Mouse (Mus musculus): ENCODE measurements around the gene Entpd6. TPM values are rescaled to one million over a fixed set of nuclear protein-coding genes. Genes with fewer than 3 reads are reported as not detected.

The Entpd6 gene
- total and polyA plus RNA-seq, 3 experiments: 30.6 to 45.5 (median 36.4) TPM

DNA sequence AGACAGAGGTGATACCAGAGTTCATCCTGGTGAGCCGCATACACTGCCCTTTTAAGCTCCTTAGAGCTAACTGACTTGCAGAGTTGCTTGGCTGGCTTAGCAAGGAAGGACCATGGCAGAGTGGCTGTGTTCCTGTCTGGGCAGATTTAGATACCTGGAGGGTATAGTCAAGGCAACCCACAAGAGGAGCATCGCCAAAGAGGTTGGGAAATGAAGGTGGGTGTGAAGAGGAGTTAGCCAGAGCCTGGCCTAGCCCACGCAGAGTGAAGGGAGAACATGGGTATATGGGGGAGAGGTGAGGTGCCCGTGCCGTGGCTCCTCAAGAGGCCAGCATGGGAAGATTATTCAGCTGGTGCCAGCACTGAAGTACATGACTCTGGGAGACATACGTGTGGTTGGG lies 64.0 kb downstream of the Entpd6 start:
- H3K9ac ChIP-seq (ENCODE audit: insufficient read depth, low read depth): no peak overlapping the region
- no peaks in the 10 kb centered on the region for H3K27me3 ChIP-seq (replicated peaks)
- TF ChIP-seq CHD1 (IDR thresholded peaks at IDR 0.05; ENCODE audit: low read depth, low read length) (no peak), PAX5 (IDR thresholded peaks at IDR 0.05; ENCODE audit: low read length) (no peak), TBP (conservative IDR thresholded peaks at IDR 0.05; ENCODE audit: low read depth, low read length) (no peak), IRF4 (IDR thresholded peaks at IDR 0.05; ENCODE audit: low read depth, low read length) (no peak), ETS1 (conservative IDR thresholded peaks at IDR 0.05; ENCODE audit: low read depth, low read length) (no peak), RCOR1 (conservative IDR thresholded peaks at IDR 0.05; ENCODE audit: low read depth, low read length) (no peak), JUND (conservative IDR thresholded peaks at IDR 0.05; ENCODE audit: low read depth, low read length) (no peak), POLR2A (IDR thresholded peaks at IDR 0.05; ENCODE audit: low read depth, low read length) (no peak), USF1 (IDR thresholded peaks at IDR 0.05; ENCODE audit: low read depth, low read length) (no peak), SMC3 (IDR thresholded peaks at IDR 0.05; ENCODE audit: low read depth, low read length) (no peak)
- no peak overlapping the region for H3K27ac ChIP-seq (ENCODE audit: insufficient read depth, low read depth)
- H3K9me3 ChIP-seq (replicated peaks; ENCODE audit: low read length): no peaks in the 10 kb centered on the region
- no peak overlapping the region for H3K4me2 ChIP-seq (ENCODE audit: insufficient read depth, low read depth, poor library complexity, severe bottlenecking)
- no peak overlapping the region for H3K4me3 ChIP-seq (replicated peaks in 1 of 3; ENCODE audit: low read depth in 2 of 3, low read length in 2 of 3, poor library complexity in 1 of 3)
- no peak for DNase-seq (ENCODE audit: extremely low read depth)
- dilution Hi-C loops (cut with MboI; ENCODE audit: extremely low pct_ligation_motif_present, extremely low pct_unique_long_range_greater_than_20kb, low sequenced_read_pairs) (no loop called here), in situ Hi-C loops (cut with MboI; ENCODE audit: low pct_ligation_motif_present, low pct_unique_long_range_greater_than_20kb, low sequenced_read_pairs) (no loop called here)
- no peaks in the 10 kb centered on the region for H3K4me1 ChIP-seq (ENCODE audit: control insufficient read depth in 1 of 2, insufficient read depth in 2 of 2)
- H3K36me3 ChIP-seq (replicated peaks in 1 of 2; ENCODE audit: control insufficient read depth in 1 of 2, insufficient read depth in 1 of 2, low read length in 1 of 2): peaks cover 80 to 98% of the 10 kb centered on the region in 2 experiments
- H3K79me2 ChIP-seq (replicated peaks; ENCODE audit: control insufficient read depth, extremely low read depth, insufficient read depth, poor library complexity, severe bottlenecking): no peaks in the 10 kb centered on the region

DNA sequence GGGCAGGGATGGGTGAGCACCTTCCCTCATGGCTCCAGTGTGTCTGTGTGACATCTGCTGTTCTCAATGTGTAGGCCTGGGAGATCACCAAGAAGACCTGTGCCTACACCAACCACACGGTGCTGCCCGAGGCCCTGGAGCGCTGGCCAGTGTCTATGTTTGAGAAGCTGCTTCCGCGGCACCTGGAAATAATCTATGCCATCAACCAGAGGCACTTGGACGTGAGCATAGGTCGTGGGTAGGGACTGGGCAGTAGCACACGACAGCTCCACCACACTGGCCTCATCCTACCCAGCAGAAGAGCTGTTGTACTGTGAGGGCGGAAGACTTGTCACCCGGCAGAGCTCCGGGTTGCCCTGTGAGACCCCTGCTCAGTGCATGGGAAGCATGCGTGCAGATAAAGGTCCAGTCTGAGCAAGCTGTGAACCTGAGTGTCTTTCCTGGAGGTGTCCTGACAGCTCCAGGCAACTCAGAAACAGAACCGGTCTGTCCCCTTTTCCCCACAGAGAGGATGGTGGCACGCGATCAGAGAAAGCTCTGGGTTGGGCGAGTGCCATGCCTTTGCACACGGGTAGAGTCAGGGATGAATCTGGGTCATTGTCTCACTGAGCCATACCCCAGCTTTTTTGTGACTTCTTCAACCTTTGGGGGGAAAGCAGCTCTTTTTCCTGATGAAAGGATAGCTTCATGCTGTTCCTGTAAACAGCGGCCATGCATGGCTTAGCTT lies 68.0 kb downstream of the Entpd6 start:
- Histone ChIP-seq H3K27ac (ENCODE audit: insufficient read depth, low read depth) (no peak overlapping the region), H3K4me3 (replicated peaks in 1 of 3; ENCODE audit: low read depth in 2 of 3, low read length in 2 of 3, poor library complexity in 1 of 3) (no peak overlapping the region), H3K4me1 (ENCODE audit: control insufficient read depth in 1 of 2, insufficient read depth in 2 of 2) (no peaks in the 10 kb centered on the region), H3K4me2 (ENCODE audit: insufficient read depth, low read depth, poor library complexity, severe bottlenecking) (no peak overlapping the region), H3K9me3 (replicated peaks; ENCODE audit: low read length) (no peaks in the 10 kb centered on the region), H3K36me3 (replicated peaks in 1 of 2; ENCODE audit: control insufficient read depth in 1 of 2, insufficient read depth in 1 of 2, low read length in 1 of 2) (peaks cover 77 to 96% of the 10 kb centered on the region in 2 experiments), H3K27me3 (replicated peaks) (no peaks in the 10 kb centered on the region), H3K9ac (ENCODE audit: insufficient read depth, low read depth) (no peak overlapping the region), H3K79me2 (replicated peaks; ENCODE audit: control insufficient read depth, extremely low read depth, insufficient read depth, poor library complexity, severe bottlenecking) (no peaks in the 10 kb centered on the region)
- TF ChIP-seq MAFK (IDR thresholded peaks at IDR 0.05; ENCODE audit: insufficient replicate concordance, low read length) (no peak), KAT2A (IDR thresholded peaks at IDR 0.05; ENCODE audit: insufficient replicate concordance, low read length) (no peak), GABPA (IDR thresholded peaks at IDR 0.05; ENCODE audit: insufficient replicate concordance, low read depth, low read length) (no peak), ETS1 (conservative IDR thresholded peaks at IDR 0.05; ENCODE audit: low read depth, low read length) (no peak)
- DNase-seq (ENCODE audit: extremely low read depth): no peak
- in situ Hi-C loops (cut with MboI; ENCODE audit: low pct_ligation_motif_present, low pct_unique_long_range_greater_than_20kb, low sequenced_read_pairs): no loop called here
- dilution Hi-C loops (cut with MboI; ENCODE audit: extremely low pct_ligation_motif_present, extremely low pct_unique_long_range_greater_than_20kb, low sequenced_read_pairs): no loop called here

DNA sequence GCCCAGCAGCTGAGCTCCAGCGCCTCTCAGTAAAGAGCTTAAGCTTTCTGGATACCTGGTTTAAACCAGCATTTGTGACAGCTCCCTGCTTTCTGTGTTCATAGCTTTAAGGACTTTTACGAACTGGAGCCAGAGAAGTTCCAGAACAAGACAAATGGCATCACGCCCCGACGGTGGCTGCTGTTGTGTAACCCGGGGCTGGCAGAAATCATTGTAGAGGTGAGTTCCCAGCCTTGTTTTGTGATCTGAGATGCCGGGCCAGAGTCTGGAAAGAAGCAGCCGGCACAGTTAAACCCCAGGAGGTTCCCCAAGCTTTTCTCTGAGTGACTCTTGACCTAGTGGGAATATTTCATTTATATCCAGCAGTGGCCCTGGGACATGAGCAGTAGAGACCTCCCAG lies 69.9 kb downstream of the Entpd6 start:
- no peak overlapping the region for H3K27ac ChIP-seq (ENCODE audit: insufficient read depth, low read depth)
- H3K79me2 ChIP-seq (replicated peaks; ENCODE audit: control insufficient read depth, extremely low read depth, insufficient read depth, poor library complexity, severe bottlenecking): no peaks in the 10 kb centered on the region
- no peak overlapping the region for H3K4me2 ChIP-seq (ENCODE audit: insufficient read depth, low read depth, poor library complexity, severe bottlenecking)
- TF ChIP-seq NRF1 (IDR thresholded peaks at IDR 0.05; ENCODE audit: low read depth, low read length) (no peak), MYC (IDR thresholded peaks at IDR 0.05; ENCODE audit: low read depth, low read length) (no peak), RCOR1 (conservative IDR thresholded peaks at IDR 0.05; ENCODE audit: low read depth, low read length) (no peak), ZNF384 (IDR thresholded peaks at IDR 0.05; ENCODE audit: low read depth, low read length) (no peak), UBTF (IDR thresholded peaks at IDR 0.05; ENCODE audit: low read depth, low read length) (no peak), ELF1 (IDR thresholded peaks at IDR 0.05; ENCODE audit: low read depth, low read length) (no peak), MEF2A (IDR thresholded peaks at IDR 0.05; ENCODE audit: borderline replicate concordance, low read depth, low read length) (no peak), MAX (IDR thresholded peaks at IDR 0.05; ENCODE audit: low read length) (no peak), NELFE (IDR thresholded peaks at IDR 0.05; ENCODE audit: low read depth, low read length) (no peak), CTCF (conservative IDR thresholded peaks at IDR 0.05 in 1 of 2, IDR thresholded peaks at IDR 0.05 in 1 of 2; ENCODE audit: low read depth in 2 of 2, low read length in 2 of 2) (no peak), JUND (conservative IDR thresholded peaks at IDR 0.05; ENCODE audit: low read depth, low read length) (no peak), KAT2A (IDR thresholded peaks at IDR 0.05; ENCODE audit: insufficient replicate concordance, low read length) (no peak), POLR2A (IDR thresholded peaks at IDR 0.05; ENCODE audit: low read depth, low read length) (no peak), ZC3H11A (IDR thresholded peaks at IDR 0.05; ENCODE audit: low read depth, low read length) (no peak)
- no peaks in the 10 kb centered on the region for H3K27me3 ChIP-seq (replicated peaks)
- H3K4me3 ChIP-seq (replicated peaks in 1 of 3; ENCODE audit: low read depth in 2 of 3, low read length in 2 of 3, poor library complexity in 1 of 3): no peak overlapping the region
- H3K9ac ChIP-seq (ENCODE audit: insufficient read depth, low read depth): no peak overlapping the region
- H3K4me1 ChIP-seq (ENCODE audit: control insufficient read depth in 1 of 2, insufficient read depth in 2 of 2): peaks cover 0 to 6% of the 10 kb centered on the region in 2 experiments; a peak in 2 of 4 replicates
- H3K9me3 ChIP-seq (replicated peaks; ENCODE audit: low read length): no peaks in the 10 kb centered on the region
- in situ Hi-C loops (cut with MboI; ENCODE audit: low pct_ligation_motif_present, low pct_unique_long_range_greater_than_20kb, low sequenced_read_pairs) (no loop called here), dilution Hi-C loops (cut with MboI; ENCODE audit: extremely low pct_ligation_motif_present, extremely low pct_unique_long_range_greater_than_20kb, low sequenced_read_pairs) (no loop called here)
- DNase-seq (ENCODE audit: extremely low read depth): no peak
- H3K36me3 ChIP-seq (replicated peaks in 1 of 2; ENCODE audit: control insufficient read depth in 1 of 2, insufficient read depth in 1 of 2, low read length in 1 of 2): peaks cover 74 to 97% of the 10 kb centered on the region in 2 experiments
